Mouse (Mus musculus) c-Kit-positive CD71-positive TER-119-negative erythroid progenitor cells, embryonic 14.5 days (primary cell): Measurements from ENCODE around the gene Duox2.

Experiments
- DNase-seq: peaks from one replicate; pipeline ENCODE4 v3.0.0-alpha.2; 2013; ENCODE audit warnings: low read depth

Duox2 gene

DNA sequence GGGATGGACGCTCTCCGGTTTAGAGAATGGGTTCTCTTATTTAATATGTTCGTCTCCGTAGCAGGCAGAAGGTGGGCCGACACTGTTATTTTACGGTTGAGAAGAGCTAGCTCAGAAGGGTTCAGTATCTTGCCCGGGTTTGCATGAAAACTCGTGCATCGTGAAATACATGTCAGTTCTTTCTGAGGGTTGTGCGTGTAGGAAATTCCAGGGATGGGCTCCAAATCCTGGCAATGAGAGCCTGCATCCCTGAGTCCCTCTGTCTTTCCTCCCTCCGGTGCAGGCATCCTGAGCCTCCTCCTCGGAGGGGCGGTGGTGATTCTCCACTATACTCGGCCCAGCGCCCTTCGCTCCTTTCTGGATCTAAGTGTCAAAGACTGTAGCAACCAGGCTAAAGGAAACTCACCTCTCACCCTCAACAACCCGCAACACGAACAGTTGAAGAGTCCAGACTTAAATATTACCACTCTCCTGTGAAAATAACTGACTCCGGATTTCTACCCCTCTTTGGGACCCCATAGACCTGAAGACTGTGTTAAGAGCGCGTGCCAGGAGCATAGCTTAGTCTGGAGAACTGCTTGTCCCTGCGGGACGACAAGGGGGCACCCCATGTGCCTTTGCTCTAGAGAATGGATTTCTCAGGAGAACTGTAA, 3.8 kb upstream of the Duox2 start:
- DNase-seq, result no peak

DNA sequence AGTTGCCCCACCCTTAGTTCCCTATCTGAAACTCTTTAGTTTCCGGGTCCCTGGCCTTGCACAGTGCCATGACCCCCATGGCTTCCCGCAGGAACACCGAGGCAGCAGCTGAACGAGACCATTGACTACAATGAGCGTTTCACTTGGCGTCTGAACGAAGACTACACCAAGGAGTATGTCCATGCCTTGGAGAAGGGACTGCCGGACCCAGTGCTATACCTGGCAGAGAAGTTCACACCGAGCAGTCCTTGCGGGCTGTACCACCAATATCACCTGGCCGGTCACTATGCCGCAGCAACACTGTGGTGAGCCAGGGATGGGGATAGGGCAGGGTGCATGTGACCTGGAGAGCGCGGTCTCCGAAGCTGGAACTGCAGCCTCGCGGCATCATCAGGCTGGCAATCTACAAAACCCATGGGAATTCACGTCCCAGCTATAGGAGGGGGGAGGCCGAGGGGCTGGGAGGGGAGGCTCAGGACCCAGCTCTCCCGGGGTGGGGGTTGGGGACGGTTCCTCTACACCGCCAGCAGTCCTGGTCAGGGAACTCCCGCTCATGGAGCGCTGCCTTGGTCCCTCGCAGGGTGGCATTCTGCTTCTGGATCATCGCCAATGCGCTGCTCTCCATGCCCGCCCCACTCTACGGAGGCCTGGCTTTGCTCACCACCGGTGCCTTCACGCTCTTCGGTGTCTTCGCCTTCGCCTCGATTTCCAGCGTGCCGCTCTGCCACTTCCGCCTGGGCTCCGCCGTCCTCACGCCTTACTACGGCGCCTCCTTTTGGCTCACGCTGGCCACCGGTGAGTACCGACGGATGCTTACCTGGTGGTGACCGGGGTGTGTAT, 3.1 kb upstream of the Duox2 start:
- no peak for DNase-seq

- DNase-seq, result no peak
Observed at GRCm38 (mm10) chr2:122300656-122301020, 2.4 kb upstream of the Duox2 start.

DNA sequence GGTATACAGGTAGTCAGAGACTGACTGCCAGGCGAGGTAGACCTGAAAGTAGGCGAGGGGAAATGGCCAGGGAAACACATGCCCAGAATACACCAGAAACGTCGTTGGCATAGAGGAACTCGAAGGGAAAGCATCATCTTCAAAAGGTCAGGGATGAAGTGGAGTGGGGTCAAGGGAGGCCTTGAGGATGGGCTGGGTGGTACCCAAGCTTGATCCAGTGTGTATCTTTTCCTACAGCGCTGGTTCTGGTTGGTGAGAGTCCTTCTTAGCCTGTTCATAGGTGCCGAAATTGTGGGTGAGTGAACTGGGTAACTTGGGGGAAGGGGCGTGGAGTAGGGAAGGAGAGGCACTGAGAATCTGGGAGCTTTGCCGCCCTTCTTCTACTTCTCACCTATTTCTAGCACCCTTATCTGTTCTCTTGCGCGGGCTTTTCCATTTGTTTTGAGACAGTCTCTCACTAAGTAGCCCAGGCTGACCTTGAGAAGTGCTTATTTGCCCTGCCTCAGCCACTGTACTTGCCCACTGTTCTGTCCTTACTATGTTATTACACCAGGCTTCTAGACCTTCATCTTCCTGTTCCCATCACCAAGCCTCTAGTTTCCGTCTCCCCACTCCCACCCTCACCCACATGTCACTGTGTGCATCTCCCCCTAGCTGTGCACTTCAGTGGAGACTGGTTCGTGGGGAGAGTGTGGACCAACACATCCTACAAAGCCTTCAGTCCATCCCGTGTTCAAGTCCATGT, 1.8 kb upstream of the Duox2 start:
- DNase-seq, result no peak

DNA sequence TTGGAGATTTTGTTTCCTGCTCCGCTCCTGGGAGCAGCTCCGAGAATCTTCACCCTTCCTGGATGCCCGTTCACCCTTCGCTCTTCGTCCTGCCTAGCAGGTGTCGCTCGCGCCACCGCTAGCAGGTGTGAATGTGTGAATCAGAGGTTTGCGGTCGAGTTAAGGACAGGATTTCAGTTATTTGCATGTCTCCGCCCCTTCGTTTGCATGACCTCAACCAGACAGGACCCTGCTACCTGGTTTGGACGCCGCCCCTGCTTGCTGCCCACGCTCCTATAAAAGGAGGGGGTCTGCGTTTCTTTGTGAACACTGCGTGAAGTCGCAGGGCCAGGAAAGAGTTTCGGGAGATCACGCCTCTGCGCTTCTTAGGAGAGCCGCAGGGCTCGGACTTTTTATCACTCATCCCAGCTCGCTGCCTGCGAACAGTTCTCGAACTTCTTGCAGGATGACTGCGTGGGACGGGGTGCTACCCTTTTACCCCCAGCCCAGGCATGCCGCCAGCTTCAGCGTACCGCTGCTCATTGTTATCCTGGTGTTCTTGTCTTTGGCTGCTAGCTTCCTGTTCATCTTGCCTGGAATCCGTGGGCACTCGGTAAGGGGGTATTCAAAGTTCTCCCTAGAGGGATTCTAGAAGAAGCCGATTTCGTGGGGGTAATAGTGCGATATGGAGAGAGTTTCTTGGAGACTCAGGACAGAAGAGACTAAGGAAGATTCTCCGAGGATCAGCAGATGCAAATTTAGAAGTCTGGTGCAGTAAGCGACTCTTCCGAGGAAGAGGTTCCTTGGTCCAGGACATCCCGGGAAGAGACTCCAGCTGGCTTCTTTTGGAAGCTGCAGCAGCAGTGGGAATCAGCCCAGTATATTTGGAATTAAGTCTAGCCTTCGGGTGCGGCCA, 594 bp upstream of the Duox2 start, which contains the start of gene Duoxa2:
Gene Duoxa2 (plus strand): TSS at position 305 of the 895 bp plus-strand sequence.
- DNase-seq, result no peak

DNA sequence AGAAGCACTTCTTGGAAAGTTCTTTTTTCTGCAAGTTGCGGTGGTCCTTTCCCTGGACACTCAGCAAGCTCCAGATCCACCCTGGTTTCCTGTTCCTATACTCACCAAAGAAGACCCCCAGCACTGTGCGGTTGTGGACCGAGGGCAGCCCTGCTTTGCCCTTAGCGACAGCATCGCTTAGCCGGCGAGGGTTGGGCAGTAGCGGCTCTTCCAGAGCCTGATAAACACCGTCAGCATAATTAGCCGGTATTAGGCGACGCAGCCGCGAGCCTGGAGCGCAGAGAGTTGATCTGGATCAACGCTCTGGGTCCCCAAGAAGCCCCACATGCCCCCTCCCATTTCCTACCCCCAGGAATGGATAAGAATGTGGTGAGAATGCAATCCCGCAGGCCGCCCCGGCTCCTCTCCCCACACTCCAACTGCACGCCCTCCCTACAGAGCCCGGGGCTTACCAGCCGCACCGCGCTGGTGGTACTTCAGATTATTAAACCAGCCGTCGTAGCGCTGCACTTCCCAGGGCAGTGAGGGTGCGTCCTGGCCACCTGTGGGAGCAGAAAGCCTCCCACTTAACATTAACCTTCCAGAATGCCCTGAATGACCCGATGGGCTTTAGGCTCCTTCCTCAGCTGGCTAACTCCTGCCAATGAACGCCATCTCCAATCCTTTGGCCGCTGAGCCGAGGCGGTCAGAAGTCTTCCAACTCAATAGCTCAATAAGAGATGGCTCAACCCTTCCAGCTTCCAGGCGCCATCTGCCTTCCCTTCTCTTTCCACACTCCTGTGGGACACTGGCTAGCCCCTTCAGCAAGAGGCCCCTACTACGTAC, 766 bp downstream of the Duox2 start:
- no peak for DNase-seq

DNA sequence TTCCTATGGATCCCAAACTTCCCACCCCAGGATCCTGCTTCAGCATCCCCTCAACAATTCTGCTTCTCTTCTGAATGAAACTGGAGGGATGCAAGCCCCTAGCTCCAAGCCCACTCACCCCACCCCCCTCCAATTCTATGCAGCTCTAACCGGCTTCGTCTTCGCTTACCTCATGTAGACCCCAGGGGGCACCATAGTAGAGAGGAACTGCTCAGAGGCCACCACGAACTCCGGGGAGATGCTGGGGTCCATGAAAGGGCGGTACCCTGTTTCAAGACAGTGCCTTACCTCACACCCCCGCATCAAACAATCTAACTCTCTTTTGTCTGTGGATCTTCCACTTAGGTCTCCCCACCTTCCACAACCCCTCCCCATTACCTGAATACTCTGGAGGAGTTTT, 3.3 kb downstream of the Duox2 start:
- no peak for DNase-seq

- DNase-seq, result no peak
Observed at GRCm38 (mm10) chr2:122286137-122286536, 12.1 kb downstream of the Duox2 start.

DNA sequence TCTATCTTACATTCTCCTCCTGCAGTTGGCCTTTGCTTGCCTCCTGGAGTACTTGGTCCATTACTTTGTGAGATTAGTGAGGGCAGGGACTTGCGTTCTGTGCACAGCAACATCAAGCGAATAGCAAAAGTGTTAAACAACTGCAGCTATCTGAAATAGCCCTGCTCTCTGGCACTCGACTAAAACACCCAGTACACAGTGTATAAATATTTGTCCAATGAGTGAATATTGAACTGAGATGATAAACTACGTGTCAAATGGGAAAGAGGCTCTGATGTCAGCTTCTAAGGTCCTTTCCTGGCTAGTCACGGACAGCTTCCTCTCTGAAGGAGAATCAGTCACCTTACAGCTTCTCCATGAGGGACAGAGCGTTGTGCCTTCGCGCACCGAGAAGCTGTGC, 14.2 kb downstream of the Duox2 start:
- no peak for DNase-seq

DNA sequence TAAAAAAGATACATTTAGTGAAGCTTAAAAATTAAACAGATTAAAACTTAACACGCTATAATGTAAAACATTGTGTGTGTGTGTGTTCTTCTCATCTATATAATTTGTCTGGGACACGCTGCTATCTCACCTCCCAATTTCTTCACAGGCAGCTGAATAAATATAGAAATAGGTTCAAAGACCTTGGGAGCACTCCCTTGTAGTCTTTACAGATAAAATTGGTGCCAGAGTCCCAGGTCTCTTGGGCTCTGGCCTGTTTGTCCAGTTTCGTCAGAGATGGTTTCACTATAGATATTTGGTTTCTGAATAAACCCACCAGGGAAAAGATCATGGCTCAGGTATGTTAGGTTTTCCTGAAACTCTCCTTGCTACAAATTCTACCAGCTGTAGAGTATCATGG, 19.5 kb downstream of the Duox2 start:
- DNase-seq, result no peak

- no peak for DNase-seq
Observed at GRCm38 (mm10) chr2:122266407-122267193, 31.6 kb downstream of the Duox2 start.

DNA sequence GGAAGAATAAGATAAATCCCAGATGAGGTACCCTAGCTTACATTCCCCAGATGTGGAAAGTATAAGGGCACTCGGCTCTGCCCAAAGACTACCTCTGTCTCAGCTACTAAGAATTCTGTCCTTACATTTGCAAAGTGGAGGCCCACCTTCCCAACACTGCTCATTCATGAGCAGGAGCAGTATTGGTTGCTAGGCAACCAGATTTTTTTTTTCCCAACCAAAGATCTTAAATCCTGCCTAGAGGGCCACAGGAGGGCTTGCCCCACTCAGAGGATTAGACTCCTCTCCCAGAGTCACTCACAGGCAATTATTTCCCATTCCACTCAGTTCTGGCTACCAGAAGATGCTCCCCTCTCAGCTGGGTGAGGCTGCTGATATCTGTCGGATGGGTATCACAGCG, 33.6 kb downstream of the Duox2 start:
- DNase-seq, result no peak

DNA sequence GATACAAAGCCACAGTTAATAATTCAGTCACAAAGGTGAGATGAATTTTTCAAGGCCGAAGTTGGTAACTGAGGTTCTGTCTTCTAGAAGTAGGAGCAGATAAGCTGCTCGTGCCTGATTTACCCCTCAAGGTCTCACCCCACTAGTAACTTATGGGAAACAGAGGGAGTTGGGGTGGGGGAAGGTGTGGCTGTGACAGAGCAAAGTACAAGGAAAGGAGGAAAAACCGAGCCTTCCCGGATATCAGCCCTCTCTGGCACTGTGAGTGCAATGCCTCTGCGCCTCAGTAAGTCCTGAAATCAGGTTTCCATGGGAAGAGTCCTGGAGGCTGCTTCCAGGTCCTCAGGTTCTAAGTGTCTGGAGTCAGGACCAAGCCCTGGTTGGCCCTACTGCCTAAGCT, 37.5 kb downstream of the Duox2 start:
- DNase-seq, result no peak

- no peak for DNase-seq
Observed at GRCm38 (mm10) chr2:122255997-122256396, 42.3 kb downstream of the Duox2 start.

DNA sequence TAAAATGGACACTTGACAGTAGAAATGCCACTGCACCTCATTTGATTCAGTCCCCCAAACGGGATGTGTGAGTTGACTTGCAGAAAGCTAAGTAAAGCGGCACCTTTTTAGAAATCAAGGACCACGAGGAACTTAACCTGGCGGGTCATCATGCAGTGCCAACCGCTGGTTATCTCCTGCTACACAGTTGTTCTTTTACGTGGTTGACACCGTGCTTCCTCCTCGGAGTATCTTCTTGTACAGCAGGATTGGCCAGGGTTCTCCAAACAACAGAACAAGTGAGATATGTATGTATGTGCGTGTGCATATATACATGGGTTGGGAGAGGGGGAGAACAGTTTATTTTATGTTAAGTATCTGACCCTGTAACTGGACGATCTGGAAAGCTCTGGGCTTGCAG, 50.5 kb downstream of the Duox2 start:
- DNase-seq, result no peak

DNA sequence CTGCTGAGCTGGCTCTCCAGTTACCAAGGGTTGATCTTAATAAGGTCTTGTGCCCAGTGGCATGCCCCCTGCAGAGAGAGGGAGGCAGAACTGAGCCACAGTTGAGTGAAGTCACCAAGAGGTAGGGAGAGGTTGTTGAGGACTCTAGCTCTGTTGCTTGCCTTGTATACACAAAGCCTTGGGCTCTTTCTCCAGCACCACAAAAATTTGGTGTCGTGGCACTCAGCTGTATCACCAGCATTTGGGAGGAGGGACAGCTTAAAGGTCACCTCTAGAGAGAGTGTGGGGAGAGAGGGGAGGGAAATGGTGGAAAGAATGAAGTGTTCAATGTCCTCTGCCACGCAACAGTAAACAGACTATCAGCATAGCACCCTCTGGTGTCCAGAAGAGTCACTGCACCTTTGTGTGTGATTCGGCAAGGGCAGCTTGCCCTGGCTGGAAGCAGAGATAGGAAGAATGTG, 54.5 kb downstream of the Duox2 start:
- DNase-seq, result peak; percentile 78

GRCm38 (mm10) chr2:122241935-122242334, 56.3 kb downstream of the Duox2 start:
- DNase-seq, result no peak

DNA sequence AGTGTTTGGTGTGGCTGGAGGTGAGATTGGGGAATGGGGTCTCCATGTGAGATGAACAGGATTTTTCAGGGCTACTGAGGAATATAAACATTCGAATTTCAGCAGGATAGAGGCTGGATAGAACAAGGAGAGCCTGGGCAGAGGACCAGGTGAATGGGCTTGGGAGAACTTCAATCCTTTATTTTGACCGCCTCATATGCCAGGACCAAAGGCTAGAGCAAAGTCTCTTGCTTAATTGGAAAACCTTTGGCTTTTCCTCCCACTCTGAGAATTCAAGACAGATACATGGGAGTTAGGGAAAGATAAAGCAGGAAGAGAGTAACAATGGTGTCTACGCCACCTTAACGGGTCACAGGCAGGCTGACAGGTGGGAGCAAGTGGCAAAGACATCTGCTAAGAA, 57.0 kb downstream of the Duox2 start:
- DNase-seq, result no peak

GRCm38 (mm10) chr2:122240735-122241134, 57.5 kb downstream of the Duox2 start:
- no peak for DNase-seq

GRCm38 (mm10) chr2:122237891-122238470, 60.3 kb downstream of the Duox2 start:
- DNase-seq, result no peak
